Mouse (Mus musculus): ENCODE measurements at regions not wholly inside any gene's neighbourhood (a gene's known extent, or its start where the extent isn't known, plus 50 kb on each side); places are given as distances from the start of the nearest gene placed in this dataset.

DNA sequence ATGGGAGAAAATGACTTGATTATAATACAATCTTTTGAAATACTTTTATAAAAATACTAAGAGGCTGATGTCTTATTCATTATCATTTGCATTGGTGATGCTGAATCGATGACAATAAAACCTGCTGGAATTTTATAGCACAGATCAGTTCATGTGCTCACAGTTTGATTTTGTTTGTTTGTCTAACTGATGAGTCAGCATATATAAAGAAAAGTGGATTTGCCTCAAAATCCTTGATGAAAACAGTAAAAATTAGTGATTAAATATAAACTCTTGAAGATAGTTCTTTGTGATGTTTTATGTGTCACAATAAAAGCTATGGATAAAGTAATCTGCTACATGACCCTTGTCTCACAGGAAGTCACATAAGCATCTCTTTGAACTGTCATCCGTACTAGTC lies 210.9 kb downstream of the Psat1 start:
- no peak for TF ChIP-seq GATA1 (IDR thresholded peaks at IDR 0.05; ENCODE audit: low read length)

DNA sequence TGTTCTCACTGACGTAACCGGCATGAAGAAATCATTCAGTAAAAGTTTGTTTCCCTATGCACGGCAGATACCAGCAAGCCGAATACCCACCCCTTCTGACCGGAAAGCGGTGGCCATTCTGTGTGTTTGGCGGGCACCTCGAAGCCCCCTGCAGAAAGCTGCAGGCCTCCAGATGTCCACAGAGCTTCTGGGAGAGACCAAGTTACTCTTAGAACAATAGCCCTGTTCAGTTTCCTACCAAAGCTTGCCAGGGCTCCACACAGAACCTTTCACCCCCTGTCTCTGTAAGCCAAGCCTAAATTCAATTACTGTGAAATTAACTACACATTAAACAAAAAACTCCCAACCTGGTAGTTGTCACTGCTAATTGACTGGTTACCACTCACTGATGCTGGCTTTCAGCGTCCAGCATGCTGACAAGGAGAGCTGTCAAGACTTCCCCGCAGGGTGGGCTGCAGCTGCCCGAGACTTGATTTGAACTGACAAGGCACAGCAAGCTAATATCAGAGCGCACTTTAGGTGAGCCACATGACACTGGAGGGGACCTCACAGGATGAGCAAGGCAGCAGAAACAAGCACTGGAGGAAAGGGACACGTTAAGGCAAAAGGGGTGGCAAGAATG lies 220.2 kb downstream of the Psat1 start:
- TF ChIP-seq GATA1 (IDR thresholded peaks at IDR 0.05; ENCODE audit: low read length), result no peak

DNA sequence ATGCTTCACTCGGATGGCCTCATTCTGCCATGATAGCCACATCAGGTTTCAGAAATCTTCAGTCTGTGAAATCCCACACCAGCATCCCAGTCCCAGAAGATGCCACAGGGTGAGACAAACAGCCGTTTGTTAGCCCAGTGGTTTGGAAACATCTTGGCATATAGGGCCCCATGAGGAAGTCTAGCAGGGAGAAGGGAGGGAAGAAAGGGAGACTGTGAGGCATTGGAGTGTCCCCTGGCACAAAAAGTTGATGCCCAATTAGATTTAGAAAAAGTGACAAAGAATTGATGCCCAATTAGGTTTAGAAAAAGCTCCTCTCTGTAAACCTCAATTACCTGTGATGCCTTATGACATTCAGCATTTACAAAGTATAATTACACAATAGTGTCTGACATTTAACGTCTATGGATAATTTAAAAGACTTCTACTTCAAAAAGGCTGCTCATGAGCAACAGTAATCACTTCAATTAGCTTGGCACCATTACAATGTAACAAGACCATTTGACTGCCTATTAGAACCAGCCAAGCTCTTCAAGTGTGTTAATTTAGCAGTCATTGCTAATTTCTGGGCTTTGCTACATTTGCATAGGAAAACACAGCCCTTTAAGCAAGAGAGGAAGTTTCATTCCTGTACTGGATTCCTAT lies 254.6 kb downstream of the Psat1 start:
- no peak for TF ChIP-seq GATA1 (IDR thresholded peaks at IDR 0.05; ENCODE audit: low read length)

DNA sequence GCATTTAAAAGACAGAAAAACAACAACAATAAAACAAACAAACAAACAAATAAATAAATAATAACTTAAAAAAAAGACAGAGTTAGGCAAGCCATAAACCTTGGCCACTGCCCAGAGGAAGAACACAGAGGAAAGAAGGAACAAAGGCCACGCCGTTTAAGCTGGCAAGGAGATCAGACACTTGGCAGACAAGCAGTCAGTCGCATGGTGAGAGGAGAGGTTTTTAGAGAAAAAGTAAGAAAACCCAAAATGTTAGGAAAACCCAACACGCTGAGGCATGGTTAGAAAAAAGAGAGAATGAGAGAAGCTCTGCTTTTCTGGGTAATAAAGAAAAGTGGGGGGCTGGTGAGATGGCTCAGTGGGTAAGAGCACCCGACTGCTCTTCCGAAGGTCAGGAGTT lies 277.1 kb downstream of the Psat1 start:
- TF ChIP-seq GATA1 (IDR thresholded peaks at IDR 0.05; ENCODE audit: low read length), result no peak

DNA sequence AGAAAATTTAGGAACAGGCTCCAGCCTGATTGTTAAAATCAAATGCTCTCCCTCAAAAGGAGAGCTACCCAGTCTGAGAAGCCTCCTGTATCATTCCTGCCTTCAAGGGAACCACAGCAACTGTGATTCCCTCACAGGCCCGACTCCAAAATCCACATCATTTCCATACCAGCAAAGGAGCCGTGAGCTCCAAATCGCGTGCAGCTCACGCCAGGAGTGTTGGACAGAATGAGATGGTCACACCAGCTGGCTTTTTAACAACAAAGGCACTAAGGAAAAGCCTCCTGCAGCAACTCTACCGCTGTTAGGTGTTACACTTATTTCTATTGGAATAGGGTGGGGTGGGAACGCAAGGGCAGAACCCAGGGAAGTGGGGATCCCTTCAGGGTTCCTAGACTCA lies 277.6 kb downstream of the Psat1 start:
- TF ChIP-seq GATA1 (IDR thresholded peaks at IDR 0.05; ENCODE audit: low read length), result no peak

DNA sequence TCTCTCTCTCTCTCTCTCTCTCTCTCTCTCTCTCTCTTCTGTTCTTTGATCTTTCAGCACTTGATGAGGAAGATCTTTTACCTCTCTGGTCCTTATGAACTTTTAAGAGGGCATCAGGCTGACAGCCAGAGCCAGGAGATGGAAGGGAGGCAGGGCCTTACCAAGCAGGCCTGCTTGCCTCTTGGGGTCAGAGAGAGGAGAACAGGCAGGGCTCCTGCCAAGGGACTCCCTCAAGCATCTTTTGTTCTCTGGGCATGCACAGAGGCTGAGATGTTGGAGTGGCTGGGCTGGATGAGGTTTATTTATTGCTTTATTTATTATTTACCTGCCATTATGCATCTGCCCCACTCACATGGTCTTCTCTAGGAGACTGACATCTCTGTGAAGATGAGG lies 278.5 kb downstream of the Psat1 start:
- no peak for TF ChIP-seq GATA1 (IDR thresholded peaks at IDR 0.05; ENCODE audit: low read length)

DNA sequence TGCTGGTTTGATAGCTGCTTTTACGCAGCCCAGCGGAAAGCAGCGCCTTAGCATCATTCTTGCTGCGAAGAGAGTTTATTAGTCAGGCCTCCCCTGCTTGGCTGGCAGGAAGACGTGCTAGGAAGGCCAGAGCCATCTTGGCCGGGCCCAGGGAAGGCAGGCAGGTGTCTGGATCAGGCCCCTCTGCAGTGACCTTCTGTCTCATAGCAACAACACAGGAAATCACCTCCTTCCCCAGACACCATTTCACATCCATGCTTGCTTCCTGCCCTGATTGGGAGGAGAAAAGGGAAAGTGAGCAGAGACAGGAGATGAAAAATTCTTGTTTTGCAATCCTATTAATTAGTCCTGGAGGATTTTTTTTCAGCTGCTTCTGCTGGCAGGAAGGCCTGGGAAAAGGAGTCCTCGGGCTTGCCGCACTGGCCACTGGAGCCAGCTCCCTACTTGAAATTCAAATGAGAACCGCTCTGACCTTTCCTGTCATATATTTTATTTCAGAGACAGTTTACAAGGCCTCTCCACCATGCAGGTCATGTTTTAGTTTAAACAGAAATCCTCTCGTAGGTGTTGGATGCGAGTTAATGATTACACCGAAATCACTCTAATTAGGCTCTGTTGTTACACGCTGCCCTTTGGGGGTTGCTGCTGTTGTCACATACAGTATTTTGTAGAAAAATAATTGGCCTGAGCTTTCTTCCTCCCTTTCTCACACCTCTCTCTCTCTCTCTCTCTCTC lies 279.1 kb downstream of the Psat1 start:
- no peak for TF ChIP-seq GATA1 (IDR thresholded peaks at IDR 0.05; ENCODE audit: low read length)

DNA sequence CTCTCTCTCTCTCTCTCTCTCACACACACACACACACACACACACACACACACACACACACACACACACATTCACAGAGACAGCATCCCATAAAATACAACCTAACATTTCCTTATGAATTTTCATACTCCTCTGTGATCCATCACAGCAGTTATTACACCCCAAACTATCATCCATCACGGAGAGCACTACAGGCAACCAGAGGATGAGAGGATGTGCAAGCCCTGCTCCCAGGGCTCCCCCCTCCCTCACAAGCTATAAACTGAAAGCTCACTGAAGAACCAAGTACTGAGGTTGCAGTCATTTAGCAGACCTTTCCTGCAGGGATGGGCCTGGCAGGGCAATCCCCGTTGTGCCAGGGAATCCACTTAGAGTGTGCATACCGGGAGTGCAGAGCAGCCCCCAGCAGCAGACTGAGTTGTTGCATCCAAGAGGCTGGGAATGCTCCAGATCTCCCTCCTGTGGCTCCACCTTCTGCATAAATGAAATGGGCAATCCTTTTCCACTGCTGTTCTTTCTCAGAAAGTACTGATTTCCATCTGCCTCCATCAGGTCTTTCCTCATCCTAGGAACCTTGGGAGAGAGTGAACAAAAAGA lies 283.4 kb downstream of the Psat1 start:
- no peak for TF ChIP-seq GATA1 (IDR thresholded peaks at IDR 0.05; ENCODE audit: low read length)

DNA sequence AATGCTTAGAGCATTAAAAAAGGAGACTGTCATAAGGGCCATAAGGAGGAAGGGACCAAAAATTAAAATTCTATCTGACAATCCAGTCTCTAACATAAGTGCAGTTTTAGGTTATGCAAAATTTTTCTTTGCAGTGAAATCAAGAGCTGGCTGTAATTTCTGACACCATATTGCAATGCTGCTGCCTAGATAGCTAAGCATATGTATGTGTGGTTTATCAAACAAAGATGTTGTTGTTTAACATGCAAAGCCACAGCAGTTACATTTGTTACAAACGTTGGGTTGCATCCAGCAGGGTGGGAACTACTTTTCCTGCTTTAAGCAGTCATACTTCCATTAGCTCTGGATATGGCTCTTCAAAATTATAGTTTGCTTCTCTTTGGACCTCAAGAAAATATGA lies 288.5 kb downstream of the Psat1 start:
- no peak for TF ChIP-seq GATA1 (IDR thresholded peaks at IDR 0.05; ENCODE audit: low read length)

DNA sequence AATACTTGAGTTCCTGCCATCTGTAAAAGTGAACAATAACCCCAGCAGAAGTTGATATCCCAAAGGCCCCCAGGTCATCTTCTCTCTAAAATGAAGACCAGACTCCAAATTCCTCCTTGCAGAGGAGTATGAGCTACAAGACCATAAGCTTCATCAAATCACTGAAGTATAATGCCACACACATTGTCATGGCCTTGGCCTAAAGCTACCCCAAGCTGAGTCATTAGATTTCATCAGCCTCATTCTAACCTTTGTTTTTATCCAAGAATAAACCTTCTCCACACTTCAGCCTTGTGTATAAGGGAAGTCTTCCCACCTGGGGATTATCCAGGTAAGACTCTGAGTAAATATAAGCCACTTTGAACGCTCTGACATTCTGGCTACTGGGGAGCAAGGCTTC lies 289.3 kb downstream of the Psat1 start:
- no peak for TF ChIP-seq GATA1 (IDR thresholded peaks at IDR 0.05; ENCODE audit: low read length)

DNA sequence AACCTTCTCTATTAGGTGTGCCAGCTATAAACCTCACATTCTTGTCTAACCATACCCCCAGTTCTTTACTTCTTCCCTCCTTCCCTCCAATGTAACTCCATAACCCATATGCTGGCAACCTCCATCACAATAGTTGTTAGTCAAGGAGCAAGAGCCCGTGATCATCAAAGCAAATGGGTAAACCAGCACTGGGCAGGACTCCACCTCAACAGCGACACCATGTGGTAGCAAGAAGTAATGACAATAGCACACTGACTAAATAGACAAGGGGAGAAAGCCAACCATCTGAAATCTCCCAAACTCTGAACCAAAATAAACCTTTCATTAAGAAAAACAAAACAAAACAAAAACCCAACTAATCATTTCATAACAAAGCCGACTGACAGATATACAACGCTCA lies 297.8 kb downstream of the Psat1 start:
- no peak for TF ChIP-seq GATA1 (IDR thresholded peaks at IDR 0.05; ENCODE audit: low read length)

DNA sequence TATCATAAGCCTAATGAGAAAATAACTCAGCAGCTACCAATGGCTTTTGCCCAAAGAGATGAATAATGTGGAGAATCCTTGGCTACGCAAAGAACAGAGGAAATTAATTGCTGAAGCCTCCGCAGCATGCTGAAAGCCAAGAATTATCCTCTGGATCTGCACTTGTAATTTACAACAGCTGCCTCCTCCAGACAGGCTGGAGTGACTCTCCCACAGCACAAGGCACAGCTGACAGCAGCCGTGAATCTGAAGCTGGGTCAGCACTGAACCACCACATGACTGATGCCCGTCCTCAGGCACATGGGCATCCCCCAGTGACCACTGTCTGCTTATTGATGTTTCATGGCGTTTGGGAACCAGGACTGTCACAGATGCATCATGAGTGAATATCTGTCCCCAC lies 299.8 kb downstream of the Psat1 start:
- no peak for TF ChIP-seq GATA1 (IDR thresholded peaks at IDR 0.05; ENCODE audit: low read length)

DNA sequence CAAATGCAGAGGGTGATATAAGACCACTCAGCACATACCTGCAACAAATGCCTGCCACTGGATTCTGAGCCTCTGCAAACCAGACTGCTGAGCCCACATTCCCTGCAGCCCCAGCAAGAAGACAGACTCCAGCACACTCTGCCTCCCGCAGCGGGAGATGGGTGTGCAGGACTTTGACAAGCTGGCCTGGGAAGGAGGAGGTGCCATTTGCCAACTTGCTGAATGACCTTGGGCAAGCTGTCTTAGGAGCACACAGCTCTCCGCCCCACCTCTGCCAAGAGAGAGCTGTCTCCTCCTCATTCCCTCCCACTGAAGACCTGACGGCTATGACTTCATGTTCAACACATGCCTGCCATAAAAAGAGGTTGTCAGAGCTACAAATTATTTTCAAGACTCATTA lies 302.4 kb downstream of the Psat1 start:
- TF ChIP-seq GATA1 (IDR thresholded peaks at IDR 0.05; ENCODE audit: low read length), result no peak

DNA sequence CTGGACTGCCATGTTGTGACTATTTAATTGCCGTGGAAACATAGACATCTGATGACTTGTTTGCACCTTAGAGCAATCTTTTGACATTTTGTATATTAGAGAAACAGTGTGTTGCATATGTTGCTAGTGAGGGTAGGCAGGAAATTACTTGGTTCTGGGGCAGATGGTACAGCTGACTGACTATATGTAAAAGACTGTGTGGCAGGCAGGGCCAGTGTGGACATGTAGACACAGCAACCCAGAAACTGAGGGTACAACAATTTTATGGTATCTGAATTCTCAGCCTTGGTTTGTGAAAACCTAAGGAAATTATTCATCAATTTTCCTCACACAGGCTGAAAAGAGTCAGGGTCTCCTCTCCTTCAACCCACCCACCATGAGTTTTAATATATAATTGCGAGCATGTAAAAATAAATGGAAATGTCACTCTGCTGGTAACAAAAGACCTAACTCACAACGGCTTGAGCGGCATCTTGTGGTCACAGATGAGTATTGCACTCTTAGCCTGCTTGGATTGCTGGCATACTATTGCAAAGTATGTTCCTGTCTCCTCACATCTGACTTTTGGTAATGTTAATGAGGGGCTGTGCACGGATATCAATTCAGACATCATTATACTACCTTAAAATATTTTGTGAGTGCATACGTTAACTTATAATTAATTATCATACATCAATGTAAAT lies 329.8 kb downstream of the Psat1 start:
- no peak for TF ChIP-seq GATA1 (IDR thresholded peaks at IDR 0.05; ENCODE audit: low read length)

DNA sequence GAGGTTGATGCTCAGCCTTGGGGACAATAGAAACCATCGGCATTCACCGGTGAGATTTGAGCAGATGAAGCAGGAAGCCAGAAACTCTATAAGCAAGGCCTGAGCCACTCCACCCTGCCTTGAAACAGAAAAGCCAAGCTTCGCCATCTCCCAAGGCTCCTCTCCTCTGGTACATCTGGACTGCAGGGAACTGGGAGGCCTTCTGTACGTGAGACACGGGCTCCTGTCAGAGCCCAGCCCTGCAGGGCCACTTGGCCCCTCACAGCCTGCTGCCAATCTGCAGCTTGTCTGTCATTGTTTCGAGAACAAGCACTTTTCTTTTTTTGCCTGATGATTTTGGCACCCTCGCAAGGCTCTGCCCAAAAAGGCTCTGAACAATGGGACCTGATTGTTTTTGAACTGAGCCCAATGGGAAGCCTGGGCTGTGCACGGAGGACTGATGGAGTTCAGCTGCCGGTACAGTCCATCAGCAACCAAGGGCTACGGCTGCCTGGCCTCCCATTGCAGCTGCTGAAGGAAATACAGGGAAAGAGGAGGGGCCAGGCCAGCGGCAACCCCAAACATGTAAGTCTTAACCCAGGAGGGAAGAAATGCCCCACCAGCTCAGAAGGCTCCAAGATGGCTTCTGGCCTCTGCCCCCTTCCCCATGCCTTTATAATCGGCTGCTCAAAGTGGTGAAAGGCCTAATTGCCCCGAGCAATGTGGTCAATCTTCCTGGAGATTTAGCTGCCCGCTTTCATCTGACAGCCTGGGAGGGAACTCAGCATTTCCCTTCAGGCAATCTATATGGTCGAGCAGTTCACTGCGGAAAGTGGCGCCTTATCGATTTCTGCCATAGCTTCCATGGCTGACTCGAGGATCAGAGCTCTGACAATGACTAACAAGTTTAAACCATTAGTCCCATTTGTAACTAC lies 332.2 kb downstream of the Psat1 start:
- no peak for TF ChIP-seq GATA1 (IDR thresholded peaks at IDR 0.05; ENCODE audit: low read length)
